Mouse (Mus musculus) cerebral cortex, adult 2 months (tissue): ENCODE data around the gene Chd3.

Experiments
- WGBS: fragments of 180-500 bp; shearing (Covaris S2); methylation state at CpG from one replicate; pipeline ENCODE4 v1.1.7; 2018; 5-methylcytosine and 5-hydroxymethylcytosine counted together

The Chd3 gene

GRCm38 (mm10) chr11:69406867-69407723, 37.9 kb upstream of the Chd3 start:
- WGBS = 84% methylated on average over 16 of the region's 16 CpGs

GRCm38 (mm10) chr11:69406282-69406681, 37.1 kb upstream of the Chd3 start:
- 90% methylated on average over 19 of the region's 19 CpGs for WGBS

GRCm38 (mm10) chr11:69405397-69406200, 36.4 kb upstream of the Chd3 start:
- WGBS = 83% methylated on average over 24 of the region's 24 CpGs

GRCm38 (mm10) chr11:69404595-69405396, 35.6 kb upstream of the Chd3 start:
- 87% methylated on average over 23 of the region's 24 CpGs for WGBS

- 88% methylated on average over 37 of the region's 38 CpGs for WGBS
These were observed 34.7 kb upstream of the Chd3 start for GRCm38 (mm10) chr11:69403691-69404594.

GRCm38 (mm10) chr11:69401987-69402386, 32.8 kb upstream of the Chd3 start:
- WGBS = 84% methylated on average over 12 of the region's 12 CpGs

- WGBS = 13% methylated on average over 22 of the region's 22 CpGs
These were observed 32.0 kb upstream of the Chd3 start for GRCm38 (mm10) chr11:69401210-69401637.

- WGBS = 82% methylated on average over 25 of the region's 25 CpGs
These were observed 31.1 kb upstream of the Chd3 start for GRCm38 (mm10) chr11:69400083-69400850.

GRCm38 (mm10) chr11:69399201-69400082, 30.2 kb upstream of the Chd3 start:
- WGBS = 51% methylated on average over 66 of the region's 66 CpGs

GRCm38 (mm10) chr11:69398486-69399200, 29.4 kb upstream of the Chd3 start:
- WGBS = 51% methylated on average over 21 of the region's 21 CpGs

GRCm38 (mm10) chr11:69398059-69398458, 28.9 kb upstream of the Chd3 start, which contains the start of gene Tmem88:
TSS of gene Tmem88 (minus strand) at chr11:69398234.
- 20% methylated on average over 16 of the region's 16 CpGs for WGBS

- 26% methylated on average over 24 of the region's 24 CpGs for WGBS
These were observed 28.4 kb upstream of the Chd3 start for GRCm38 (mm10) chr11:69397581-69398057.

GRCm38 (mm10) chr11:69396772-69397171, 27.6 kb upstream of the Chd3 start:
- WGBS = 25% methylated on average over 11 of the region's 11 CpGs

GRCm38 (mm10) chr11:69395634-69396373, 26.6 kb upstream of the Chd3 start:
- under 1% methylated on average over 48 of the region's 48 CpGs for WGBS

- WGBS = under 1% methylated on average over 24 of the region's 24 CpGs
These were observed 26.0 kb upstream of the Chd3 start, which contains the start of the genes Naa38 and Cyb5d1 for GRCm38 (mm10) chr11:69395235-69395633. TSS of gene Naa38 (plus strand) at chr11:69395487. TSS of gene Cyb5d1 (minus strand) at chr11:69395631.

- WGBS = under 1% methylated on average over 31 of the region's 31 CpGs
These were observed 25.5 kb upstream of the Chd3 start for GRCm38 (mm10) chr11:69394591-69395167.
